Mouse (Mus musculus) heart, embryonic 10.5 days (tissue): ENCODE measurements at regions not wholly inside any gene's neighbourhood (a gene's known extent, or its start where the extent isn't known, plus 50 kb on each side); places are given as distances from the start of the nearest gene placed in this dataset.

Experiments
- DNase-seq: peaks from one replicate; pipeline ENCODE4 v3.0.0-alpha.2; 2017; ENCODE audit warnings: low spot score
- H3K27ac ChIP-seq: fragments of 300-500 bp; sonication (generic); 2 replicates; pipeline ENCODE4 v1.5.1; 2016; ENCODE audit warnings: mild to moderate bottlenecking
- H3K27me3 ChIP-seq: fragments of 300-500 bp; sonication (generic); 2 replicates; pipeline ENCODE4 v1.6.1; 2016; ENCODE audit warnings: mild to moderate bottlenecking; ENCODE audit not compliant: poor library complexity, insufficient read depth, severe bottlenecking
- H3K36me3 ChIP-seq: fragments of 300-500 bp; sonication (generic); 2 replicates; pipeline ENCODE4 v1.6.1; 2016; ENCODE audit warnings: mild to moderate bottlenecking, moderate library complexity
- H3K4me1 ChIP-seq: fragments of 300-500 bp; sonication (generic); 2 replicates; pipeline ENCODE4 v1.6.1; 2016; ENCODE audit warnings: mild to moderate bottlenecking
- H3K4me3 ChIP-seq: fragments of 300-500 bp; sonication (generic); 2 replicates; pipeline ENCODE4 v1.5.1; 2016; ENCODE audit warnings: mild to moderate bottlenecking, moderate library complexity
- H3K9me3 ChIP-seq: fragments of 300-500 bp; sonication (generic); 2 replicates; pipeline ENCODE4 v1.6.1; 2016; ENCODE audit warnings: mild to moderate bottlenecking, moderate library complexity
- WGBS: fragments of 180-500 bp; shearing (Covaris S2); methylation state at CpG from one replicate; pipeline ENCODE4 v1.1.7; 2016; 5-methylcytosine and 5-hydroxymethylcytosine counted together

GRCm38 (mm10) chr4:34237791-34238190 is 187.8 kb upstream of the Spaca1 start:
- Histone ChIP-seq H3K27ac (no peak overlapping the region), H3K36me3 (no peaks in the 10 kb centered on the region), H3K9me3 (no peaks in the 10 kb centered on the region), H3K4me3 (no peak overlapping the region), H3K4me1 (no peaks in the 10 kb centered on the region), H3K27me3 (no peaks in the 10 kb centered on the region)
- WGBS, result 84% methylated on average over 3 of the region's 3 CpGs
- DNase-seq, result no peak

- no peaks in the 10 kb centered on the region for H3K4me1 ChIP-seq
- no peaks in the 10 kb centered on the region for H3K36me3 ChIP-seq
- WGBS, result 66% methylated on average over 3 of the region's 3 CpGs
- H3K4me3 ChIP-seq, result no peak overlapping the region
- H3K27ac ChIP-seq, result no peak overlapping the region
- no peak for DNase-seq
- H3K9me3 ChIP-seq, result no peaks in the 10 kb centered on the region
- no peaks in the 10 kb centered on the region for H3K27me3 ChIP-seq
Observed at GRCm38 (mm10) chr4:34239624-34240023, 189.6 kb upstream of the Spaca1 start.

- 77% methylated on average over 7 of the region's 7 CpGs for WGBS
- Histone ChIP-seq H3K27me3 (no peaks in the 10 kb centered on the region), H3K4me3 (no peak overlapping the region), H3K4me1 (no peaks in the 10 kb centered on the region), H3K27ac (no peak overlapping the region), H3K36me3 (no peaks in the 10 kb centered on the region), H3K9me3 (no peaks in the 10 kb centered on the region)
- no peak for DNase-seq
Observed at GRCm38 (mm10) chr4:34241060-34241571, 191.1 kb upstream of the Spaca1 start.

- 66% methylated on average over 3 of the region's 3 CpGs for WGBS
- DNase-seq, result no peak
- Histone ChIP-seq H3K4me1 (no peaks in the 10 kb centered on the region), H3K9me3 (no peaks in the 10 kb centered on the region), H3K4me3 (no peak overlapping the region), H3K27ac (no peak overlapping the region), H3K36me3 (no peaks in the 10 kb centered on the region), H3K27me3 (no peaks in the 10 kb centered on the region)
Observed at GRCm38 (mm10) chr4:34241673-34242072, 191.7 kb upstream of the Spaca1 start.

GRCm38 (mm10) chr4:34259444-34259843 is 209.5 kb upstream of the Spaca1 start:
- Histone ChIP-seq H3K9me3 (no peaks in the 10 kb centered on the region), H3K27me3 (no peaks in the 10 kb centered on the region), H3K4me3 (no peak overlapping the region), H3K36me3 (no peaks in the 10 kb centered on the region), H3K27ac (no peak overlapping the region), H3K4me1 (no peaks in the 10 kb centered on the region)
- DNase-seq, result no peak

GRCm38 (mm10) chr4:34260468-34260867 is 210.5 kb upstream of the Spaca1 start:
- Histone ChIP-seq H3K36me3 (no peaks in the 10 kb centered on the region), H3K27ac (no peak overlapping the region)
- 88% methylated on average over 4 of the region's 4 CpGs for WGBS

GRCm38 (mm10) chr4:34261809-34262208 is 211.8 kb upstream of the Spaca1 start:
- Histone ChIP-seq H3K36me3 (no peaks in the 10 kb centered on the region), H3K9me3 (no peaks in the 10 kb centered on the region), H3K4me1 (no peaks in the 10 kb centered on the region), H3K4me3 (no peak overlapping the region), H3K27me3 (no peaks in the 10 kb centered on the region), H3K27ac (no peak overlapping the region)
- no peak for DNase-seq
- 56% methylated on average over 6 of the region's 6 CpGs for WGBS

More at GRCm38 (mm10) chr4:34260468-34260867, 210.5 kb upstream of the Spaca1 start:
- Histone ChIP-seq H3K27me3 (no peaks in the 10 kb centered on the region), H3K4me3 (no peak overlapping the region), H3K4me1 (no peaks in the 10 kb centered on the region), H3K9me3 (no peaks in the 10 kb centered on the region)
- no peak for DNase-seq

GRCm38 (mm10) chr4:34264431-34264830 is 214.4 kb upstream of the Spaca1 start:
- no peak for DNase-seq
- Histone ChIP-seq H3K9me3 (no peaks in the 10 kb centered on the region), H3K27me3 (no peaks in the 10 kb centered on the region), H3K4me1 (no peaks in the 10 kb centered on the region), H3K27ac (no peak overlapping the region), H3K4me3 (no peak overlapping the region), H3K36me3 (no peaks in the 10 kb centered on the region)
- 86% methylated on average over 5 of the region's 5 CpGs for WGBS

- Histone ChIP-seq H3K4me3 (no peak overlapping the region), H3K9me3 (no peaks in the 10 kb centered on the region), H3K4me1 (peaks cover 6% of the 10 kb centered on the region; the same call in 1 of the 2 replicates), H3K27me3 (no peaks in the 10 kb centered on the region), H3K36me3 (no peaks in the 10 kb centered on the region), H3K27ac (no peak overlapping the region)
- DNase-seq, result no peak
- 72% methylated on average over 3 of the region's 3 CpGs for WGBS
Observed at GRCm38 (mm10) chr4:34274316-34274715, 224.3 kb upstream of the Spaca1 start.

GRCm38 (mm10) chr4:34275372-34275771 is 225.4 kb upstream of the Spaca1 start:
- Histone ChIP-seq H3K27ac (peak overlapping the region; percentile 64), H3K9me3 (no peaks in the 10 kb centered on the region), H3K27me3 (no peaks in the 10 kb centered on the region), H3K4me3 (no peak overlapping the region), H3K36me3 (no peaks in the 10 kb centered on the region), H3K4me1 (peaks cover 6% of the 10 kb centered on the region; the same call in 1 of the 2 replicates)
- no peak for DNase-seq

- no peaks in the 10 kb centered on the region for H3K4me1 ChIP-seq
- no peak overlapping the region for H3K27ac ChIP-seq
- no peaks in the 10 kb centered on the region for H3K27me3 ChIP-seq
- WGBS, result 51% methylated on average over 4 of the region's 4 CpGs
- H3K36me3 ChIP-seq, result no peaks in the 10 kb centered on the region
- DNase-seq, result no peak
- H3K9me3 ChIP-seq, result no peaks in the 10 kb centered on the region
- H3K4me3 ChIP-seq, result no peak overlapping the region
Observed at GRCm38 (mm10) chr4:34302504-34303108, 248.1 kb upstream of the Akirin2 start.

GRCm38 (mm10) chr4:34308921-34309563 is 241.7 kb upstream of the Akirin2 start:
- Histone ChIP-seq H3K9me3 (no peaks in the 10 kb centered on the region), H3K27me3 (no peaks in the 10 kb centered on the region), H3K36me3 (no peaks in the 10 kb centered on the region), H3K4me1 (no peaks in the 10 kb centered on the region), H3K4me3 (no peak overlapping the region), H3K27ac (no peak overlapping the region)
- no peak for DNase-seq
- 73% methylated on average over 8 of the region's 8 CpGs for WGBS

- Histone ChIP-seq H3K27me3 (no peaks in the 10 kb centered on the region), H3K4me1 (no peaks in the 10 kb centered on the region), H3K9me3 (no peaks in the 10 kb centered on the region), H3K36me3 (no peaks in the 10 kb centered on the region), H3K4me3 (no peak overlapping the region), H3K27ac (no peak overlapping the region)
- no peak for DNase-seq
- WGBS, result 45% methylated on average over 5 of the region's 5 CpGs
Observed at GRCm38 (mm10) chr4:34310061-34310642, 240.6 kb upstream of the Akirin2 start.
